Mouse (Mus musculus) kidney, adult 2 months (tissue): Measurements from ENCODE around the gene Gm1043. TPM values are rescaled to one million over a fixed set of nuclear protein-coding genes. Genes with fewer than 3 reads are reported as not detected.
A peak's percentile ranks its signal among the peaks of the same experiment; 100 is the strongest.

Experiments
- DNase-seq: peaks from one replicate; pipeline ENCODE4 v3.0.0; 2021
- H3K27ac ChIP-seq: fragments of 200-500 bp; 2 replicates; pipeline ENCODE4 v1.5.1; 2012; ENCODE audit warnings: low read depth, low read length, control low read depth, inconsistent platforms; ENCODE audit not compliant: insufficient read depth
- H3K27me3 ChIP-seq: fragments of 200-500 bp; replicated peaks from 2 replicates; pipeline ENCODE4 v1.6.1; 2012; ENCODE audit warnings: mild to moderate bottlenecking, moderate library complexity, low read length, inconsistent platforms; ENCODE audit not compliant: control insufficient read depth, insufficient read depth
- H3K36me3 ChIP-seq: fragments of 200-500 bp; 2 replicates; pipeline ENCODE4 v1.6.1; 2012; ENCODE audit warnings: mild to moderate bottlenecking, moderate library complexity, low read length, inconsistent platforms; ENCODE audit not compliant: control insufficient read depth, insufficient read depth
- H3K4me1 ChIP-seq: fragments of 200-500 bp; 2 replicates; pipeline ENCODE4 v1.6.1; 2011; ENCODE audit warnings: low read length; ENCODE audit not compliant: control insufficient read depth, insufficient read depth
- H3K4me3 ChIP-seq: fragments of 200-500 bp; 2 replicates; pipeline ENCODE4 v1.5.1; 2011; ENCODE audit warnings: mild to moderate bottlenecking, low read depth, low read length, control low read depth; ENCODE audit not compliant: insufficient read depth
- CTCF ChIP-seq: fragments of 200-500 bp; conservative IDR thresholded peaks from 2 replicates; pipeline ENCODE4 v1.5.1; 2011; ENCODE audit warnings: low read depth, mild to moderate bottlenecking, control low read depth, low read length, moderate library complexity, mixed read lengths; ENCODE audit not compliant: insufficient read depth, insufficient read length
- POLR2A ChIP-seq: fragments of 200-500 bp; IDR thresholded peaks from one replicate; pipeline ENCODE4 v1.6.1; 2011; ENCODE audit warnings: low read depth, low read length, control low read depth
- WGBS: fragments of 180-500 bp; shearing (Covaris S2); methylation state at CpG from one replicate; pipeline ENCODE4 v1.1.7; 2018; 5-methylcytosine and 5-hydroxymethylcytosine counted together
- polyA plus RNA-seq: library from polyadenylated mRNA; depleted of rRNA; stranded (reverse); fragments of >200 nt; gene quantifications from 2 replicates; pipeline ENCODE4 v1.2.3, GENCODE M21; 2012

Gene Gm1043
- polyA plus RNA-seq, 1 experiment = 0.08 TPM

DNA sequence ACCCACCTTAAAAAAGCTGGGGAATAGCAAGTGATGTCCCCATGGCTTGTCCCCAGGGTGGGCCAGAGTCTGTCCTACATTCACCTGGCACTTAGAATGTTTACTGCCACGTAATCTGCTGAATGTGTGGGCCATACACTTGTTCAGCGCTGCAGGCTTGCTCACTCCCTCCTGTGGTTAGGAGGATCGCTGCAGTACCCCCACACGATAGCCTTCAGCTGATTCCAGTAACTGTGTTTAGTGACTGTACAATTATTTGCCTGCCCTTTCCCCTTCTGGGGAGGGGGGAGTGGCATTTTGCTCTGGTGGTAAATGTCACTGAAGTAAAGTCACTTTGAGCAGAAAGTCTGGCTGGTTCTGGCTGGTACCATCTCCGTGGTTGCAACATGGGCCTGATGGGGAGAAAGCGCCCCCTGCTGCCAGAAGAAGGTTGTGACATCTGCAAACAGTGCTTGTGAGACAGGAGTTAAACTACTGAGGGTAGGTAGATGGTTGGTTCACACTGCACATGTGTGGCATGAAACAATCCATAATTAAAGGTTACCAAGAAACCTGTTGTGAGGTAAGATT lies 24.2 kb downstream of the Gm1043 start:
- Histone ChIP-seq H3K4me1 (no peaks in the 10 kb centered on the region), H3K36me3 (no peaks in the 10 kb centered on the region), H3K4me3 (no peak overlapping the region), H3K27ac (no peak overlapping the region), H3K27me3 (no peaks in the 10 kb centered on the region)
- peak; percentile 57 for DNase-seq
- 33% methylated on average over 6 of the region's 6 CpGs for WGBS
- TF ChIP-seq POLR2A = no peak
- TF ChIP-seq CTCF = peak; percentile 69

DNA sequence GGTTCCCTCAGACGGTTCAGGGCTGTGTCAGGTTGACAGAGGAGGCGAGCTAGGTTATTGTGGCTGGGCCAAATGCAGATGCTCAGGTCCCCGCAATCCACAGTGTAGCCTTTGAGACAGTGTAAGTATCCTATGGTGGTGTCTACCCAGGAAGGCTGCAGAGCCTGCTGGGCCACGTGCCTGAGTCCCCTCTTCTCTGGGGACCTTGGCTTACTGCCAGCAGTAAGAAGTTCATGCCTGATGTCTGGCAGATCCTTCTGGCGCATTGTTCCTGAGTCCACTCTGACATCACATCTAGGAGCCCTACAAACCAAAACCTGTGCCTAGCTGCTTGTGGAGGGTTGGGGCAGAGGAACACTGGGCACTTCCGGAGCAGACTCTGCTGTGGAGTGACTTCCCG lies 27.2 kb downstream of the Gm1043 start:
- Histone ChIP-seq H3K36me3 (no peaks in the 10 kb centered on the region), H3K27ac (no peak overlapping the region), H3K4me3 (no peak overlapping the region), H3K4me1 (no peaks in the 10 kb centered on the region), H3K27me3 (no peaks in the 10 kb centered on the region)
- WGBS = 64% methylated on average over 7 of the region's 7 CpGs
- DNase-seq = no peak
- TF ChIP-seq CTCF = no peak
- no peak for TF ChIP-seq POLR2A

DNA sequence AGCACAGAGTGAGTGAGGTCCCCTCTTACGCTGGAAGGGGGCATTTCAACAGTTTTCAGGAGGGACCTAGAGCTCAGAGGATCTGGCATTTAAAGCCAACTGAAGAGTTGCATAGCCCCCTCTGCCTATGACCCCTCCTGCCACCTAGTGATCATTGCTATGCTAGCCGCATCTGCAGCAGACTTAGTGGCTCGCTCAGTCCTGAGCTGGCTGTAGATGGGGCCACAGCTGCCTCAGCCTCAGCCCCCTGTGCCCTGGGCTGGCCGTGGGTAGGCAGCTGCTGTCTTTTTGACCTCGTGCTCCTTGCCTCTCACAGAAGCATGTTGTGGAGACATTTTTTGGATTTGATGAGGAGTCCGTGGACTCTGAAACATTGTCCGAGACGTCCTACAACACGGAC lies 32.0 kb downstream of the Gm1043 start:
- H3K27me3 ChIP-seq = no peaks in the 10 kb centered on the region
- no peak overlapping the region for H3K4me3 ChIP-seq
- DNase-seq = no peak
- 62% methylated on average over 9 of the region's 9 CpGs for WGBS
- no peaks in the 10 kb centered on the region for H3K4me1 ChIP-seq
- H3K36me3 ChIP-seq = no peaks in the 10 kb centered on the region
- no peak for TF ChIP-seq CTCF
- H3K27ac ChIP-seq = no peak overlapping the region

DNA sequence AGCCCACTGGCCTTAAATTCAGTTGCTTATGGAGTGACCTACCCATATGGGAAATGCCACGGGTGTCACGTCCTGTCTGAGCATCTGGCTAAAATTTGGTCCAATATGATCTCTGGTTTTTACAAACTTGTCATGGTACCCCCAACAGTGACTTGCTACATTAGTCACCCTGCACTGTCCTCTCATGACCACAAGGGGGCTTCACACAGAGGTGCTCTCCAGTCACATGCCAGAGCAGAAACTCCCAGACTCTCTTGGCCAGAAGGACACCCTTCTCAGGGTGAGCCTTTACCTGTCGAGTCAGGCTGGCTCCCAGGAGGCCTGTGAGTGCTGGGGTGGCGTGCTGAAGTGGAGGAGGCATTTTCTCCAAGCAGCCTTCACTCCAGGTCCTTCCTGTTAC lies 33.1 kb downstream of the Gm1043 start:
- DNase-seq = peak; percentile 1
- no peak overlapping the region for H3K27ac ChIP-seq
- H3K4me1 ChIP-seq = no peaks in the 10 kb centered on the region
- TF ChIP-seq POLR2A (no peak), CTCF (peak; percentile 50; the same call in 1 of the 2 replicates)
- WGBS = 53% methylated on average over 4 of the region's 4 CpGs
- no peaks in the 10 kb centered on the region for H3K27me3 ChIP-seq
- H3K36me3 ChIP-seq = no peaks in the 10 kb centered on the region
- H3K4me3 ChIP-seq = no peak overlapping the region

DNA sequence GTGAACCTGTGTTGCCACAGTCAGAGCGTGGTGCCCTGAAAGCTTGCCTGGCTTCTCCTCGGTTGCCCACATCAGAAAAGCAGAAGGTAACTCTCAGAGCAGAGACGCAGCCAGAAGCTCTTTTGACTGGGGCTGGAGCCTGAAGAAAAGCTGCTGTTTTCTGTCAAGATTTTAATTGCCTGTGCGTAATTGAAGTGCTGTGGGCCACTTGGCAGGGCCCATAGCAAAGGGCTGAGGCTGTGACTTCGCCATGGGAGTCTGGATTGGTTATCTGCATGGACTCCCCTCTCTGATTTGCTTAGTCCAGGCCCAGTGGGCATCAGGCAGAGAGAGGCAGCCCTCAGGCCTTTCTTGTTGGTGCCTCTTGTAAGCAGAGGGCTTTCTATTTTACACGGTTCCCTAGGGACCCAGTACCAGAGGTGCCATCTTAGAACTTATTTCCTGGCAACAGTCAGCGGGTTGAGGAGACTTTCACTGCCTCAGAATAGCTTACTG lies 36.1 kb downstream of the Gm1043 start:
- Histone ChIP-seq H3K27me3 (no peaks in the 10 kb centered on the region), H3K4me3 (no peak overlapping the region), H3K36me3 (no peaks in the 10 kb centered on the region), H3K27ac (no peak overlapping the region), H3K4me1 (no peaks in the 10 kb centered on the region)
- no peak for DNase-seq
- whole genome bisulfite sequencing = 51% methylated on average over 7 of the region's 7 CpGs
- TF ChIP-seq CTCF (no peak), POLR2A (no peak)

DNA sequence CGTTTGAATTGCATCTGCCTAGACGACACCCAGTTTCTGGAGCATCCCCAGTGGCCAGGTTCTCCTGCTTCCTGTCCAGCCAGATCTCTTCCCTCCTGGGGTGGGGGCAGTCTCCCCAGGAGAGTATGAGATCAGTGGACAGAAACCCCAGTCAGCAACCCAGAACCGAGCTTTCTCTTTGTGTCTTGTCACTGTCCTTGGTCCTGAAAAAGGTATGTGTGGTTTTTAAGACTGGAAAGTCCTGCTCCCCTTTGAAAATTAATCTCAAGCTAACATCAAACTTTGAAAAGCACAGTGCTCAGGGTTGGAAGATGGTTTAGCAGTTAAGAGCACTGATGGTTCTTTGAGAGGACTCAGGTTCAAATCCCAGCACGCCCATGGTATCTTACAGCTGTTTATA lies 46.7 kb downstream of the Gm1043 start:
- TF ChIP-seq POLR2A (no peak), CTCF (no peak)
- Histone ChIP-seq H3K4me1 (no peaks in the 10 kb centered on the region), H3K36me3 (no peaks in the 10 kb centered on the region), H3K27me3 (no peaks in the 10 kb centered on the region), H3K4me3 (no peak overlapping the region), H3K27ac (no peak overlapping the region)
- WGBS = 55% methylated on average over 4 of the region's 4 CpGs
- DNase-seq = no peak

DNA sequence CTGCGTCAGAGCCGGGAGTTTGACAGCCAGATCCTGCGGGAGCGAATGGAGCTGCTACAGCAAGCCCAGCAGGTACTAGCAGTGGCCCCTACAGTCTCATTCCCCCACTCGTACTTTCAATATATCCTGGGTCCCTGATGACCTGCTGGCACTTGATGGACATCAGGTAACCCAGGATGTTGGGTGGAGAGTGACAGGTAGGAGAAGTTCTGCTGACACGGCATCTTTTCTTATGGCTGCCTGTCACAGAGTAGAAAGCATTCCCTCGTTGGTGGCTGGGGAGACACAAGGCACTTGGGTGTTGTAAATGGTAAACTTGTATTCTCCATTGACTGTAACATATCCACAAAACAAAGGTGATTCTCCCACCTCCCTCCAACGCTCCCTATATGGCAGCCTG lies 56.6 kb downstream of the Gm1043 start:
- H3K27ac ChIP-seq = no peak overlapping the region
- DNase-seq = no peak
- no peaks in the 10 kb centered on the region for H3K27me3 ChIP-seq
- H3K4me3 ChIP-seq = no peak overlapping the region
- H3K4me1 ChIP-seq = no peaks in the 10 kb centered on the region
- no peak for TF ChIP-seq POLR2A
- no peak for TF ChIP-seq CTCF
- WGBS = 74% methylated on average over 8 of the region's 8 CpGs
- no peaks in the 10 kb centered on the region for H3K36me3 ChIP-seq

DNA sequence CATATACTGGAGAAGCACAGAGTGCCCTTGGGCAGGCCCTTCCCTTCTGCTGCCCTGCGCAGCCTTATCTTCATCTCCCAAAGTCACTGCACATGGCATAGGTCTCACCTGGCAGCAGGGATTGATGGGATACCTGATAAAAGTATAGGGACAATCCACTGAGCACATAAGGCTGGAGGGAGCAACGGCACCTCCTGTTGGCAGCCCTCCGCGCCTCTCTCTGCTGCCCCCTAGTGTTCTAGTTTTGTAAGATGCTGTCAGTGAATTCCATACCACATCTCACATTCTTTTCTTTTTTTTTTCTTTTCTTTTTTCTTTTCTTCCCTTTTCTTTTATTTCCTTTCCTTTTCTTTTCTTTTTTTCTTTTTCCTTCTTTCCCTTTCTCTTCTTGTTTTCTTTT lies 62.4 kb downstream of the Gm1043 start:
- H3K27ac ChIP-seq = no peak overlapping the region
- H3K36me3 ChIP-seq = no peaks in the 10 kb centered on the region
- no peak overlapping the region for H3K4me3 ChIP-seq
- no peaks in the 10 kb centered on the region for H3K27me3 ChIP-seq
- DNase-seq = peak; percentile 40
- 16% methylated on average over 4 of the region's 4 CpGs for WGBS
- H3K4me1 ChIP-seq = no peaks in the 10 kb centered on the region
- TF ChIP-seq POLR2A = no peak
- peak; percentile 69 for TF ChIP-seq CTCF
